Mouse (Mus musculus) Muller cell, postnatal 12 days (primary cell): ENCODE measurements around the gene Olfr1093.

Experiments used
- DNase-seq: peaks from one replicate; pipeline ENCODE4 v3.0.0-alpha.2; 2015; ENCODE audit errors: inconsistent ontology term

The Olfr1093 gene

DNA sequence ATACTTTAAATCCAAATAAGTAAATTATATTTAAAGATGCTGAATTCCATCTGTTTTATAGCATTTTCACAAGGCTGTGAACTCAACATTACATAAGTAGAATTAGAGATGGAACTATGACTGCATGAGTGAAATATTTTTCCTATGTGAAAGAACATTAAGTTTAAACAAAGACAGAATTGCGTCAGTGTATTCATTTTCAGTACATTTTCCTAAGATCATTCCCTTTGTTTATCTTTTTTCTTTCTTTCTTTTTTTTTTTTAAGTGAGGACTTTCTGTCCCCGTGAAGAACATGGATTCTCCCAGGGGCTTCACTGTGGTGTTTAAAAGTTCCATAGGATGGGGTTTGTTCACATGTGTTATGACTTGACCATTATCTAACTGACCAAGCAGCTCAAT is at the start of gene Olfr1093:
Gene Olfr1093, plus strand, starts transcription at position 301 of the 400 bp plus-strand sequence.
- no peak for DNase-seq

DNA sequence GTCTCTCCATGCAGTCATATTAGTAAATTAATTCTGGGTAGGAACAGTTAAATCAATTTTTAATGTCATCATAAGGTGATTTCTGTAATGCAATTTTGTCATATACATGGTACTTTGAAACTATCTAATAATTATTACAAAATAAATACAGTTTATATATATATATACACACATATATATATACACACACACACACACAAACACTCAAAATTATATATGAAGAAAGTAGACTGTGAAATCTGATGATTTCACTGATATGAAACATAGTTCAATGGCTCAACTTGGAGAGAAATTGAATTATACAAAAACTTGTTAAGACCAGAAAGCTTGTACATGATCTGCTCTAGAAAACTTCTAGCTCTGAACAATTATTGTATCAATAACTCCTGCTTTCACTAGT is 48.7 kb upstream of the Olfr1093 start, which contains the start of gene Olfr1089:
Gene Olfr1089, minus strand, starts transcription at position 101 of the 400 bp plus-strand sequence.
- no peak for DNase-seq

DNA sequence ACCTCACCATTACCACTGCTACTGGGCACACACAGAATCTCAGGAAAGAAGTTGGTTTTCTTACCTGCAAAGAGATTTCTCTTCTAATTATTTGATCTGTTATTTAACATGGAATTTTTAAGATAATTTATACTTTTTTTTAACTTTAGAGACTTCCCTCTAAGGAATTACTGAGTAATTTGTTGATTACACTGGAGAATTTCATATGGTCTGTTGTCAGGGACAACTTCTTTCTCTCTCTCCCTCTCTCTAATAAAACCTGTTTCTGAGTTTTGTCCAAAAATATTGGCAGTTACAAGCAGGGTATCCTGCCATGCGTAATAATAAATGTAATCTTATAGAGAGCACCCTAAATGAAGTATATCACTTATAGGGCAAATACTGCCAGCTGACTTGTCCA is 23.4 kb upstream of the Olfr1093 start, which contains the start of gene Olfr1090:
Gene Olfr1090, minus strand, starts transcription at position 101 of the 400 bp plus-strand sequence.
- DNase-seq: no peak

DNA sequence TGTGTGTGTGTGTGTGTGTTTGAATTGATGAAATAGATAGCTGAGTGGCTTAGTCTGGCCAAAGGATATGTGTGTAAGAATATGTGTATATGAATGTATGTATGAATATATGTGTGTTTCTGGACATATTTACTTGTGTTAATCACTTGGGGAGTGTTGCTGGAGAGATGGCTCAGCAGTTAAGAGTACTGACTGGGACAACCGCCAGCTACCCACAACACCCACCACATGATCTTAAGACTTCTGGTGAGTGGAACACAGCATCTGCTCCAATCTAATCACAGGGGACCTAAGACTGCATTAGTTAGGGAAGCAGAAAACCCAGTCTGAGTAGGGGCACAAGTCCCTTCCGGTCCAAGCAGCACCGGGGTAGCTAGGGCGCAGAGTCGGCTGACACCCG is 21.2 kb upstream of the Olfr1093 start:
- no peak for DNase-seq

DNA sequence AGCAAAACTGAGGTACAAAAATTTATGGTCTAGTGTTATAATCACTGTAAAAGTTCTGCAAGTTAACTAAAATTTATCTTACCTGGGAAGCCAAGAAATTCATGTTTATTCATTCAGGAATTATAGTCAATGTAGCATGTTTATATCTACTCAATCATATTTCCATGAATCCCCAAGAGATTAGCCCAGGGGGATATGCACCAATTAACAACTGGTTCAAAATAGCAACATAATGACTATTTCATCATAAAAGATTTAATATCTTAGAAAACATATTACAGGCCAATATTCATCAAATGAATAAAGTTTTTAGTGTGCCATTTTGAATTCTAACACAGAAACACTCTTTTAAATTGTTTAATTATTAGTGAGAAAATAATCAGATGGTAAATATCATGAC is 27.6 kb downstream of the Olfr1093 start, which contains the start of gene Olfr141:
Gene Olfr141, minus strand, starts transcription at position 101 of the 400 bp plus-strand sequence.
- DNase-seq: no peak

DNA sequence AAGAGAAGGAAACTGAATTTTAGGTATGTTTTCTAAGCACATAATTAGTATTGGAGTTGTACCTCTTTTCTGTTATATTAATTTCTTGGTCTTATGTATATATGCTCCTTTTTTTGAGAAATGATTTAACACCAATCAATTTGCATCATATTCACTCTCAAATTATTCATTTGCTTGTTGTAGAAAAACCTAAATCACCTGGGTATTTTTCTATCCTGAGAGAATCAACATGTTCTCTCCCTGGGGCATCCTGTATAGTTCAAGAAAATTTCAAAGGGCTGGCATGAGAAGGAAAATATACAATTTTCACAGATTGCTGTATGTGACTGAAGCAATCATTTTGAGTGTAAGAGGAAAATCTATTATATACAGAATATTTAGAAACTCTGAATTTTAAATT is 42.1 kb downstream of the Olfr1093 start, which contains the start of gene Olfr1094:
Gene Olfr1094, plus strand, starts transcription at position 301 of the 400 bp plus-strand sequence.
- DNase-seq: no peak
